8 mouse cellular contexts compared by ENCODE assay signal in the genomic region with DNA sequence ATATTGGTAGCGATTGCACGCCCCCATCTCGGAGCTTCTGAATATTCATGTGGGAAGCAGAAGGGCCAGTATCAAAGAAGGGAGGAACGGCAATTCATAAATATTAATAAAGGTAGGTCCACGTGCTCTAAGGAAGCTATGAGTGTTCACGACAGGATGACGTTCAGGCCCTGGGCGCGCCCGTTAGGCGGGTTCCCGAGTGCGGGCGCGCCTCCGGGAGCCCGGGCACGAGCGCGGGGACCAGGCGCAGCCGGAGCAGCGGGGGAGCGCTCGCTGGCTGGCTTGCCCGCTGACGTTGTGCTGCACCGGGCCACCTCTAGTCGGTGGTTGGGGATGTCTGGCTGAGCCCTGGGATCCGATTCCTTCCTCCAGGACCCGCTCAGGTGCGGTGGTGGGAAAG. TPM values are rescaled to one million over a fixed set of nuclear protein-coding genes. Genes with fewer than 3 reads are reported as not detected.
A peak's percentile ranks its signal among the peaks of the same experiment; 100 is the strongest.
DNase-seq lines count a peak whose midpoint lies in the region; ATAC-seq and TF ChIP-seq lines count a peak whose summit lies in the region.

No protein-coding gene starts in this region.

- peak; percentile 79 for ATAC-seq in heart, embryonic 11.5 days (replicated peaks; ENCODE audit: insufficient number of reproducible peaks, low FRiP score, low TSS enrichment)
- peak; percentile 93 for ATAC-seq in kidney, embryonic 14.5 days (ENCODE audit: low FRiP score, low TSS enrichment)
- ATAC-seq in limb, embryonic 12.5 days (ENCODE audit: insufficient number of reproducible peaks, insufficient read depth, low FRiP score, low TSS enrichment, low read depth), result peak; percentile 89
- peak; percentile 91 for ATAC-seq in midbrain, embryonic 14.5 days (ENCODE audit: low FRiP score, low TSS enrichment)
- ATAC-seq in stomach, embryonic 16.5 days (ENCODE audit: insufficient read depth, low FRiP score), result peak; percentile 83

- under 1% methylated on average over 32 of the region's 32 CpGs for WGBS in heart, embryonic 11.5 days (ENCODE audit: insufficient replicate concordance)
- under 1% methylated on average over 32 of the region's 32 CpGs for WGBS in kidney, embryonic 14.5 days
- WGBS in limb, embryonic 12.5 days, result 1% methylated on average over 32 of the region's 32 CpGs
- WGBS in midbrain, embryonic 14.5 days, result under 1% methylated on average over 32 of the region's 32 CpGs
- under 1% methylated on average over 32 of the region's 32 CpGs for WGBS in stomach, embryonic 16.5 days

- peak overlapping the region; percentile 43; the same call in 1 of the 2 replicates for H3K9ac ChIP-seq in heart, embryonic 11.5 days (ENCODE audit: low read depth, low read length)
- H3K9ac ChIP-seq in kidney, embryonic 14.5 days (ENCODE audit: low read depth, low read length), result peak overlapping the region; percentile 52
- H3K9ac ChIP-seq in limb, embryonic 12.5 days (replicated peaks), result peak overlapping the region; percentile 38
- H3K9ac ChIP-seq in midbrain, embryonic 14.5 days (replicated peaks; ENCODE audit: low read length), result peak overlapping the region; percentile 89
- H3K9ac ChIP-seq in stomach, embryonic 16.5 days (ENCODE audit: low read length), result peak overlapping the region; percentile 61

- peak overlapping the region; percentile 86 for H3K4me2 ChIP-seq in heart, embryonic 11.5 days
- H3K4me2 ChIP-seq in kidney, embryonic 14.5 days (replicated peaks; ENCODE audit: low read depth, low read length), result peak overlapping the region; percentile 85
- peak overlapping the region; percentile 87 for H3K4me2 ChIP-seq in limb, embryonic 12.5 days
- H3K4me2 ChIP-seq in midbrain, embryonic 14.5 days (ENCODE audit: low read length), result peak overlapping the region; percentile 82
- H3K4me2 ChIP-seq in stomach, embryonic 16.5 days (ENCODE audit: low read depth, low read length), result peak overlapping the region; percentile 86

- H3K4me3 ChIP-seq in heart, embryonic 11.5 days (ENCODE audit: low read depth, low read length), result peak overlapping the region; percentile 52
- peak overlapping the region; percentile 49 for H3K4me3 ChIP-seq in kidney, embryonic 14.5 days (ENCODE audit: low read length)
- peak overlapping the region; percentile 49 for H3K4me3 ChIP-seq in limb, embryonic 12.5 days (replicated peaks)
- peak overlapping the region; percentile 73 for H3K4me3 ChIP-seq in midbrain, embryonic 14.5 days (replicated peaks; ENCODE audit: low read depth, low read length)
- H3K4me3 ChIP-seq in stomach, embryonic 16.5 days (replicated peaks; ENCODE audit: low read length), result peak overlapping the region; percentile 51

- no peaks in the 10 kb centered on the region for H3K36me3 ChIP-seq in heart, embryonic 11.5 days (ENCODE audit: control insufficient read depth, insufficient read depth, low read length)
- H3K36me3 ChIP-seq in kidney, embryonic 14.5 days (ENCODE audit: control insufficient read depth, insufficient read depth, low read length), result no peaks in the 10 kb centered on the region
- H3K36me3 ChIP-seq in limb, embryonic 12.5 days, result no peaks in the 10 kb centered on the region
- H3K36me3 ChIP-seq in midbrain, embryonic 14.5 days (ENCODE audit: control insufficient read depth, insufficient read depth, low read length), result peaks cover 7% of the 10 kb centered on the region
- no peaks in the 10 kb centered on the region for H3K36me3 ChIP-seq in stomach, embryonic 16.5 days (ENCODE audit: control insufficient read depth, insufficient read depth, low read length)

- TF ChIP-seq CTCF in brain, embryonic 14.5 days (IDR thresholded peaks at IDR 0.05; ENCODE audit: borderline replicate concordance, extremely low read depth, insufficient read depth, insufficient read length), result peak; percentile 29; the same call in 1 of the 2 replicates

- peak; percentile 98 for TF ChIP-seq POLR2A in brain, embryonic 14.5 days (IDR thresholded peaks at IDR 0.05; ENCODE audit: borderline replicate concordance, extremely low read depth, insufficient read depth, insufficient read length, poor library complexity, severe bottlenecking)

- peak; percentile 4 to 11 for DNase-seq in B cell, adult 2 months
- peak; percentile 97 for DNase-seq in brain, embryonic 14.5 days (ENCODE audit: low read depth)
- peak; percentile 27 for DNase-seq in fibroblast of lung, adult 2 months (ENCODE audit: low read depth)
- DNase-seq in midbrain, embryonic 14.5 days, result peak; percentile 97

- H3K4me1 ChIP-seq in heart, embryonic 11.5 days (ENCODE audit: control insufficient read depth, insufficient read depth, low read length), result peaks cover 2% of the 10 kb centered on the region; the same call in 1 of the 2 replicates
- H3K4me1 ChIP-seq in kidney, embryonic 14.5 days (ENCODE audit: control insufficient read depth, insufficient read depth, low read length), result 0 out of 2 replicates have a peak, but pooled peaks cover 5% of the 10 kb centered on the region
- H3K4me1 ChIP-seq in limb, embryonic 12.5 days (replicated peaks), result no peaks in the 10 kb centered on the region; the same call in 1 of the 2 replicates
- H3K4me1 ChIP-seq in midbrain, embryonic 14.5 days (ENCODE audit: control insufficient read depth, insufficient read depth, low read length), result peaks cover 29% of the 10 kb centered on the region
- H3K4me1 ChIP-seq in stomach, embryonic 16.5 days (ENCODE audit: control insufficient read depth, insufficient read depth, low read length), result no peaks in the 10 kb centered on the region

- H3K27ac ChIP-seq in heart, embryonic 11.5 days (ENCODE audit: low read depth, low read length), result no peak overlapping the region
- no peak overlapping the region for H3K27ac ChIP-seq in kidney, embryonic 14.5 days (ENCODE audit: low read depth, low read length)
- H3K27ac ChIP-seq in limb, embryonic 12.5 days, result no peak overlapping the region
- peak overlapping the region; percentile 96 for H3K27ac ChIP-seq in midbrain, embryonic 14.5 days (replicated peaks; ENCODE audit: low read depth, low read length)
- H3K27ac ChIP-seq in stomach, embryonic 16.5 days (ENCODE audit: low read length), result no peak overlapping the region

- H3K9me3 ChIP-seq in heart, embryonic 11.5 days (replicated peaks; ENCODE audit: control insufficient read depth, low read length), result no peaks in the 10 kb centered on the region
- H3K9me3 ChIP-seq in kidney, embryonic 14.5 days (ENCODE audit: control insufficient read depth, low read length), result no peaks in the 10 kb centered on the region
- no peaks in the 10 kb centered on the region for H3K9me3 ChIP-seq in limb, embryonic 12.5 days
- H3K9me3 ChIP-seq in midbrain, embryonic 14.5 days (ENCODE audit: control insufficient read depth, low read length), result no peaks in the 10 kb centered on the region
- no peaks in the 10 kb centered on the region for H3K9me3 ChIP-seq in stomach, embryonic 16.5 days (replicated peaks; ENCODE audit: control insufficient read depth, low read length)

- H3K27me3 ChIP-seq in heart, embryonic 11.5 days (ENCODE audit: control insufficient read depth, insufficient read depth, low read length), result peaks cover 12% of the 10 kb centered on the region
- peaks cover 6% of the 10 kb centered on the region; the same call in 1 of the 2 replicates for H3K27me3 ChIP-seq in kidney, embryonic 14.5 days (ENCODE audit: control insufficient read depth, insufficient read depth, low read length)
- peaks cover 30% of the 10 kb centered on the region for H3K27me3 ChIP-seq in limb, embryonic 12.5 days
- H3K27me3 ChIP-seq in midbrain, embryonic 14.5 days (ENCODE audit: control insufficient read depth, insufficient read depth, low read length), result no peaks in the 10 kb centered on the region
- H3K27me3 ChIP-seq in stomach, embryonic 16.5 days (ENCODE audit: control insufficient read depth, insufficient read depth, low read length), result no peaks in the 10 kb centered on the region; the same call in 1 of the 2 replicates

RNA-seq across cellular contexts. Expression of a gene that starts 10.9 kb away (rescaled TPM):
- polyA plus RNA-seq in brain, embryonic 14.5 days (2012; rRNA removed), result 326 and 357 TPM in 2 replicates
- 3.6 and 3.9 TPM in 2 replicates for polyA plus RNA-seq in heart, embryonic 11.5 days (2014; fragmentation: Nextera tagmentation; extraction: Ambion mirVana)
- polyA plus RNA-seq in kidney, embryonic 14.5 days (2014; fragmentation: Nextera tagmentation; extraction: Ambion mirVana), result 5.4 and 5.5 TPM in 2 replicates
- 20.9 and 23.7 TPM in 2 replicates for polyA plus RNA-seq in limb, embryonic 12.5 days (2016; fragmentation: Nextera tagmentation; extraction: Ambion mirVana)
- 576 and 626 TPM in 2 replicates for polyA plus RNA-seq in midbrain, embryonic 14.5 days (2014; fragmentation: Nextera tagmentation; extraction: Ambion mirVana)
- polyA plus RNA-seq in stomach, embryonic 16.5 days (2015; fragmentation: Nextera tagmentation; extraction: Ambion mirVana), result 13.1 and 14.4 TPM in 2 replicates

RNA-seq across cellular contexts. Expression of a gene that starts 35.3 kb away (rescaled TPM):
- 117 and 122 TPM in 2 replicates for polyA plus RNA-seq in brain, embryonic 14.5 days (2012; rRNA removed)
- polyA plus RNA-seq in heart, embryonic 11.5 days (2014; fragmentation: Nextera tagmentation; extraction: Ambion mirVana), result 38.2 and 38.7 TPM in 2 replicates
- 49.2 and 72.4 TPM in 2 replicates for polyA plus RNA-seq in kidney, embryonic 14.5 days (2014; fragmentation: Nextera tagmentation; extraction: Ambion mirVana)
- polyA plus RNA-seq in limb, embryonic 12.5 days (2016; fragmentation: Nextera tagmentation; extraction: Ambion mirVana), result 103 and 106 TPM in 2 replicates
- 80.5 and 103 TPM in 2 replicates for polyA plus RNA-seq in midbrain, embryonic 14.5 days (2014; fragmentation: Nextera tagmentation; extraction: Ambion mirVana)
- 89.4 and 98.4 TPM in 2 replicates for polyA plus RNA-seq in stomach, embryonic 16.5 days (2015; fragmentation: Nextera tagmentation; extraction: Ambion mirVana)

Comparison
In these comparisons a context has a peak if more than half of its experiments do, and no peak if none do; other contexts are left out.
1. DNase-seq: peak in every context shown above with its lines; median percentile 97 in brain, embryonic 14.5 days; 97 in midbrain, embryonic 14.5 days; 27 in fibroblast of lung, adult 2 months; 8 in B cell, adult 2 months.
2. H3K9ac ChIP-seq: peak in every context shown above with its lines; median percentile 89 in midbrain, embryonic 14.5 days; 61 in stomach, embryonic 16.5 days; 52 in kidney, embryonic 14.5 days; 43 in heart, embryonic 11.5 days; 38 in limb, embryonic 12.5 days.
3. RNA of a gene that starts 10.9 kb away (polyA plus RNA-seq): 576 to 626 TPM in midbrain, embryonic 14.5 days and 326 to 357 TPM in brain, embryonic 14.5 days; 20.9 to 23.7 TPM in limb, embryonic 12.5 days, 13.1 to 14.4 TPM in stomach, embryonic 16.5 days, 5.4 to 5.5 TPM in kidney, embryonic 14.5 days and 3.6 to 3.9 TPM in heart, embryonic 11.5 days; every median in the first group is over 10 times any median in the second.
4. Peak in every context shown above with its lines, with median percentiles within 50 percentile points of each other: ATAC-seq, H3K4me2 ChIP-seq and H3K4me3 ChIP-seq.